Mouse (Mus musculus) hematopoietic multipotent progenitor cell, adult 10-12 weeks (in vitro differentiated cells): Measurements from ENCODE around the gene Olfr594. TPM values are rescaled to one million over a fixed set of nuclear protein-coding genes. Genes with fewer than 3 reads are reported as not detected.

ENCODE experiments used
- polyA plus RNA-seq: library from polyadenylated mRNA; stranded (reverse); fragments of >175 nt; gene quantifications from 2 replicates; pipeline ENCODE4 v1.2.3, GENCODE M21; 2012; ENCODE audit warnings: low replicate concordance

Olfr594 gene
- polyA plus RNA-seq = not detected in 2 replicates

DNA sequence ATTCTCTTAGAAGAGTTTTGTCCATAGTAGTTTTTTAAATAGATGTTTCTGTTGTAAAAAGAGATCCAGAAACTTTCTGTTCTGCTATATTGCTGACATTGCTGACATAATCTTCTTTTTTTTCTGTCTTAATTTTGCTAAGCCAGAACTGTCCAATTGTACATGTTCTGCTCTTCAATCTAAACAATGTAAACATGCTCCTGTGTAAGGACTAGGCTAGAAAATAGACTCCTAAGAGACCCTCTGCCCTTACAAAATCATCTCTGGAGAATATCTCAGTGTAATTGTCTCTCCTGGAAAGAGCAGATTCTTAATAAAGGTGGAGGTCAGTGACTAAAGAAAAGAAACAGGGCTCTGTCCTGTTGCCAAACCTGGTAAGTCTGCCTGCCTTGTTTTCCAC is at the start of gene Olfr594:
Olfr594 (plus strand) TSS at position 301 of the 400 bp plus-strand sequence.

GRCm38 (mm10) chr7:103178240-103178639 is 38.6 kb upstream of the Olfr594 start, which contains the start of gene Olfr591:
Gene Olfr591, minus strand, starts transcription at chr7:103178340.

DNA sequence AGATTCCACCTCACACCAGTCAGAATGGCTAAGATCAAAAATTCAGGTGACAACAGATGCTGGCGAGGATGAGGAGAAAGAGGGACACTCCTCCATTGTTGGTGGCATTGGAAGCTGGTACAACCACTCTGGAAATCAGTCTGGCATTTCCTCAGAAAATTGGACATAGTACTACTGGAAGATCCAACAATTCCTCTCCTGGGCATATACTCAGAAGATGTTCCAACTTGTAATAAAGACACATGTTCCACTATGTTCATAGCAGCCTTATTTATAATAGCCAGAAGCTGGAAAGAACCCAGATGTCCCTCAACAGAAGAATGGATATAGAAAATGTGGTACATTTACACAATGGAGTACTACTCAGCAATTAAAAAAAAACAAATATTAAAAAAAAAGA is 32.3 kb upstream of the Olfr594 start, which contains the start of gene Olfr592:
Olfr592 (plus strand) TSS at position 301 of the 400 bp plus-strand sequence.

DNA sequence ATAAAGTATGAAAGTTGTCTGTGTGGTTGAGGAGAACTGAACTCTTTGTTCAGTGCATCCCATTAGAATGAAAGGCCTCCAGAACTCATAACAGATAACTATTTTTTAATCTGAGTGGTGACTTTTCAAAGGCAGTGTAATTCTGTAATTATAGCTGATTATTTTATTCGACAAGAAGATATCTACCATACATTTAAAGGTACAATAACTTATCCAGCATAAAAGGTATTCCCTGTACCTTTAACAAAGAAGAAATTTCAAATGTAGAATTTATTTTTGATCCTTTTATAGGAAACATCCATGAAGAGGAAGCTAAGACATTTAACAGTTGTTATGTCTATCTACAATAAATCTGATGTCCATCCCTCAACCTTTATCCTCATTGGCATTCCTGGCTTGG is 5.2 kb upstream of the Olfr594 start, which contains the start of gene Olfr593:
Olfr593 (plus strand) TSS at position 301 of the 400 bp plus-strand sequence.

GRCm38 (mm10) chr7:103252405-103252804 is 35.6 kb downstream of the Olfr594 start, which contains the start of gene Usp17ld:
Gene Usp17ld, minus strand, starts transcription at chr7:103252505.

Other genes with a start within 250 kb of the Olfr594 start
- gene Olfr577, start 241.1 kb upstream of the Olfr594 start, polyA plus RNA-seq = not detected in 2 replicates
- gene Olfr578, start 227.7 kb upstream of the Olfr594 start, polyA plus RNA-seq = not detected in 2 replicates
- not detected in 2 replicates for gene Olfr582, start 179.0 kb upstream of the Olfr594 start, polyA plus RNA-seq
- not detected in 2 replicates for gene Olfr583, start 165.7 kb upstream of the Olfr594 start, polyA plus RNA-seq
- gene Olfr584, start 135.1 kb upstream of the Olfr594 start, polyA plus RNA-seq = not detected in 2 replicates
- gene Olfr585, start 119.3 kb upstream of the Olfr594 start, polyA plus RNA-seq = not detected in 2 replicates
- not detected in 2 replicates for gene Olfr586, start 91.4 kb upstream of the Olfr594 start, polyA plus RNA-seq
- gene Olfr588-ps1, start 76.1 kb upstream of the Olfr594 start, polyA plus RNA-seq = not detected in 2 replicates
- not detected in 2 replicates for gene Olfr589, start 60.6 kb upstream of the Olfr594 start, polyA plus RNA-seq
- not detected in 2 replicates for gene Olfr591, start 38.7 kb upstream of the Olfr594 start, polyA plus RNA-seq
- gene Olfr592, start 32.2 kb upstream of the Olfr594 start, polyA plus RNA-seq = 0.02 TPM in 1 of 2 replicates, not detected in the other
- gene Olfr593, start 5.1 kb upstream of the Olfr594 start, polyA plus RNA-seq = not detected in 2 replicates
- not detected in 2 replicates for gene Usp17ld, start 35.5 kb downstream of the Olfr594 start, polyA plus RNA-seq
- gene Olfr596, start 88.7 kb downstream of the Olfr594 start, polyA plus RNA-seq = not detected in 2 replicates
- not detected in 2 replicates for gene Olfr597, start 99.3 kb downstream of the Olfr594 start, polyA plus RNA-seq
- not detected in 2 replicates for gene Olfr598, start 106.6 kb downstream of the Olfr594 start, polyA plus RNA-seq
- gene Olfr599, start 118.9 kb downstream of the Olfr594 start, polyA plus RNA-seq = not detected in 2 replicates
- not detected in 2 replicates for gene Olfr600, start 132.7 kb downstream of the Olfr594 start, polyA plus RNA-seq
- not detected in 2 replicates for gene Olfr601, start 145.7 kb downstream of the Olfr594 start, polyA plus RNA-seq
- gene Olfr603, start 169.2 kb downstream of the Olfr594 start, polyA plus RNA-seq = not detected in 2 replicates
- gene Usp17lc, start 198.1 kb downstream of the Olfr594 start, polyA plus RNA-seq = not detected in 2 replicates
- gene Olfr605, start 228.4 kb downstream of the Olfr594 start, polyA plus RNA-seq = not detected in 2 replicates
- not detected in 2 replicates for gene Olfr606, start 232.1 kb downstream of the Olfr594 start, polyA plus RNA-seq
- gene Olfr607, start 247.2 kb downstream of the Olfr594 start, polyA plus RNA-seq = not detected in 2 replicates